Mouse (Mus musculus) myocyte (in vitro differentiated cells): ENCODE measurements around the gene Asb2. TPM values are rescaled to one million over a fixed set of nuclear protein-coding genes. Genes with fewer than 3 reads are reported as not detected.

Experiments
- H3K27me3 ChIP-seq: one replicate; pipeline ENCODE4 v1.6.1; 2011; ENCODE audit not compliant: control insufficient read depth, insufficient read depth, insufficient read length
- H3K36me3 ChIP-seq: one replicate; pipeline ENCODE4 v1.6.1; 2011; ENCODE audit not compliant: control insufficient read depth, insufficient read depth
- H3K4me2 ChIP-seq: one replicate; pipeline ENCODE4 v1.6.1; 2011; ENCODE audit warnings: low read depth, control low read depth
- H3K4me3 ChIP-seq: one replicate; pipeline ENCODE4 v1.5.1; 2011; ENCODE audit warnings: mild to moderate bottlenecking, control low read depth, moderate library complexity
- H3K79me2 ChIP-seq: one replicate; pipeline ENCODE4 v1.6.1; 2011; ENCODE audit not compliant: control insufficient read depth, insufficient read depth
- H3ac ChIP-seq: one replicate; pipeline ENCODE4 v1.6.1; 2011; ENCODE audit not compliant: control insufficient read depth, insufficient read length
- CEBPB ChIP-seq: IDR thresholded peaks from 2 replicates; pipeline ENCODE4 v1.6.1; 2011; ENCODE audit warnings: mild to moderate bottlenecking, moderate library complexity; ENCODE audit not compliant: poor library complexity, insufficient read depth, severe bottlenecking
- E2F4 ChIP-seq: IDR thresholded peaks from one replicate; pipeline ENCODE4 v1.6.1; 2011; ENCODE audit warnings: mild to moderate bottlenecking, control low read depth, moderate library complexity; ENCODE audit not compliant: insufficient read depth
- MAX ChIP-seq: IDR thresholded peaks from one replicate; pipeline ENCODE4 v1.6.1; 2011; ENCODE audit warnings: low read depth, mild to moderate bottlenecking, control low read depth
- MYOD1 ChIP-seq, 3 experiments: IDR thresholded peaks; one replicate each; pipeline ENCODE4 v1.6.1; 2011; ENCODE audit warnings: control low read depth in 2 of 3, low read depth in 2 of 3, mild to moderate bottlenecking in 2 of 3, moderate library complexity in 1 of 3; ENCODE audit not compliant: insufficient read length in 2 of 3, control insufficient read depth in 1 of 3
- MYOG ChIP-seq, 3 experiments: IDR thresholded peaks; one replicate each; pipeline ENCODE4 v1.6.1; 2011; ENCODE audit warnings: control low read depth in 2 of 3, low read depth in 2 of 3, mild to moderate bottlenecking in 2 of 3; ENCODE audit not compliant: insufficient read length in 2 of 3, control insufficient read depth in 1 of 3, insufficient read depth in 1 of 3
- POLR2A ChIP-seq: IDR thresholded peaks from one replicate; pipeline ENCODE4 v1.6.1; 2011; ENCODE audit warnings: low read depth, mild to moderate bottlenecking, control low read depth, moderate library complexity; ENCODE audit not compliant: insufficient read length
- POLR2AphosphoS2 ChIP-seq: IDR thresholded peaks from one replicate; pipeline ENCODE4 v1.6.1; 2011; ENCODE audit warnings: low read depth, control low read depth; ENCODE audit not compliant: insufficient read length
- REST ChIP-seq: IDR thresholded peaks from one replicate; pipeline ENCODE4 v1.6.1; 2011; ENCODE audit warnings: mild to moderate bottlenecking, control low read depth, moderate library complexity; ENCODE audit not compliant: insufficient read depth, insufficient read length
- SRF ChIP-seq: IDR thresholded peaks from one replicate; pipeline ENCODE4 v1.6.1; 2011; ENCODE audit warnings: low read depth; ENCODE audit not compliant: control insufficient read depth, insufficient read length
- TCF12 ChIP-seq: IDR thresholded peaks from one replicate; pipeline ENCODE4 v1.6.1; 2011; ENCODE audit warnings: mild to moderate bottlenecking, control low read depth; ENCODE audit not compliant: poor library complexity, insufficient read depth, severe bottlenecking
- TCF3 ChIP-seq: IDR thresholded peaks from one replicate; pipeline ENCODE4 v1.6.1; 2011; ENCODE audit warnings: low read depth, control low read depth; ENCODE audit not compliant: insufficient read length
- USF1 ChIP-seq: IDR thresholded peaks from one replicate; pipeline ENCODE4 v1.6.1; 2011; ENCODE audit warnings: low read depth, mild to moderate bottlenecking, control low read depth, moderate library complexity
- polyA plus RNA-seq: library from polyadenylated mRNA; unstranded; fragments of >200 nt; fragmentation: generic; extraction: Trizol; gene quantifications from one replicate; pipeline ENCODE4 v1.2.1, GENCODE M21; 2012; ENCODE audit warnings: missing spikeins

Asb2 gene
- polyA plus RNA-seq, 1 experiment, result 27.8 TPM

- Histone ChIP-seq H3K79me2 (no peaks in the 10 kb centered on the region), H3K27me3 (peaks cover 4% of the 10 kb centered on the region), H3K4me2 (no peak overlapping the region), H3ac (no peak overlapping the region), H3K4me3 (no peak overlapping the region), H3K36me3 (no peaks in the 10 kb centered on the region)
- TF ChIP-seq CEBPB (no peak), MAX (no peak), MYOD1 (IDR thresholded peaks at IDR 0.05; ENCODE audit: control insufficient read depth in 1 of 3, insufficient read length in 2 of 3, low read depth in 2 of 3) (peak in 2 of 3 experiments; percentile 57 to 69), POLR2AphosphoS2 (no peak), TCF3 (peak; percentile 14), E2F4 (no peak), USF1 (no peak), SRF (no peak), POLR2A (no peak), TCF12 (no peak), MYOG (IDR thresholded peaks at IDR 0.05; ENCODE audit: control insufficient read depth in 1 of 3, insufficient read depth in 1 of 3, insufficient read length in 2 of 3, low read depth in 2 of 3) (peak in 2 of 3 experiments; percentile 53 to 67), REST (no peak)
Measured at GRCm38 (mm10) chr12:103368777-103369176, 13.0 kb upstream of the Asb2 start.

DNA sequence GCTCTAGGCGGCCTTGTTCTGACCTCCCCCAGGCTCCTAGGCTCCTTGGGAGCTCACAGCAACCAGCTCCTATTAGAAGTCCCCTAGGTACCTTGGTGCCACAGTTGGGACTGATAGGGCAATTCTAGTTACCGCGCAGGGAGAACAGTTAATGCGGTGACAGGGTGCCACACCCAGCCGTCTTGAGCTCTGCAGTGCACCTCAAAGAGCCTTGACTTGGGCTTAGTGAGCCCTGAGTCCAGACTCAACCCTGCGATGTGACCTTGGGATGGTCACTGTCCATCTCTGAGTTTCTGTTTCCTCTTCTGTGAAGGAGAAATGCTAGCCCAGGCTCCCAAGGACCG lies 12.5 kb upstream of the Asb2 start:
- Histone ChIP-seq H3ac (no peak overlapping the region), H3K4me2 (no peak overlapping the region), H3K4me3 (no peak overlapping the region), H3K79me2 (no peaks in the 10 kb centered on the region), H3K36me3 (no peaks in the 10 kb centered on the region), H3K27me3 (peaks cover 4% of the 10 kb centered on the region)
- TF ChIP-seq POLR2A (no peak), USF1 (no peak), MYOG (IDR thresholded peaks at IDR 0.05; ENCODE audit: control insufficient read depth in 1 of 3, insufficient read depth in 1 of 3, insufficient read length in 2 of 3, low read depth in 2 of 3) (no peak), E2F4 (no peak), SRF (no peak)

- H3K79me2 ChIP-seq, result no peaks in the 10 kb centered on the region
- no peaks in the 10 kb centered on the region for H3K27me3 ChIP-seq
- no peak overlapping the region for H3K4me3 ChIP-seq
- no peak overlapping the region for H3ac ChIP-seq
- no peak for TF ChIP-seq SRF
- peak; percentile 72 for TF ChIP-seq USF1
- TF ChIP-seq E2F4, result no peak
- no peak for TF ChIP-seq REST
- TF ChIP-seq CEBPB, result no peak
- no peaks in the 10 kb centered on the region for H3K36me3 ChIP-seq
- peak overlapping the region; percentile 33 for H3K4me2 ChIP-seq
Measured at GRCm38 (mm10) chr12:103367620-103368325, 12.0 kb upstream of the Asb2 start.

- TF ChIP-seq SRF, result no peak
- no peak for TF ChIP-seq CEBPB
- no peak for TF ChIP-seq POLR2AphosphoS2
- TF ChIP-seq REST, result no peak
- no peak for TF ChIP-seq USF1
- TF ChIP-seq MAX, result no peak
- no peak for TF ChIP-seq POLR2A
- TF ChIP-seq MYOD1 (IDR thresholded peaks at IDR 0.05; ENCODE audit: control insufficient read depth in 1 of 3, insufficient read length in 2 of 3, low read depth in 2 of 3), result no peak
- no peak for TF ChIP-seq TCF12
- TF ChIP-seq MYOG (IDR thresholded peaks at IDR 0.05; ENCODE audit: control insufficient read depth in 1 of 3, insufficient read depth in 1 of 3, insufficient read length in 2 of 3, low read depth in 2 of 3), result no peak
- TF ChIP-seq E2F4, result no peak
- no peak for TF ChIP-seq TCF3
Measured at GRCm38 (mm10) chr12:103367171-103367570, 11.4 kb upstream of the Asb2 start.

DNA sequence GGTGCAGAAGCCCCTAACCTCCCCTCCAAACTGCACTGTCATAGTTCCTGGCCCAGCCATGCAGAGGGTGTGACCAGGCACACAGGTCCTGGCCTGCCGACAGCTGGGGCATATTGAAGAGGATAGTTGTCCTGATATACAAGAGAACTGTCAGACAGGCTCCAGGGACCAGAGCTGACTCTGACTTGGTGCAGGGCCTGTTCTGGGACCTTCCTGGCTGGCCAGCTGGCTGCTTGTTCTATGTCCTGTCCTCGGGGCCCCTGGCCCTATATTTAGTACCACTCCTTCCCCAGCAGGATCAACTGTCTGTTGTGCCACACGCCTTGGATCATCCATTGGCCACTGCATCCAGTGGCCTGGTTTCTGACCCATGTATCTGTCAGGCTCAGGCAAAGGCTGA lies 6.5 kb upstream of the Asb2 start:
- Histone ChIP-seq H3K36me3 (no peaks in the 10 kb centered on the region), H3K4me3 (no peak overlapping the region), H3K27me3 (no peaks in the 10 kb centered on the region), H3ac (no peak overlapping the region), H3K4me2 (no peak overlapping the region), H3K79me2 (no peaks in the 10 kb centered on the region)
- TF ChIP-seq E2F4 (no peak), MYOG (IDR thresholded peaks at IDR 0.05; ENCODE audit: control insufficient read depth in 1 of 3, insufficient read depth in 1 of 3, insufficient read length in 2 of 3, low read depth in 2 of 3) (peak in 1 of 3 experiments; percentile 39)

More at GRCm38 (mm10) chr12:103367171-103367570, 11.4 kb upstream of the Asb2 start:
- H3K4me2 ChIP-seq, result no peak overlapping the region
- H3K79me2 ChIP-seq, result no peaks in the 10 kb centered on the region
- H3ac ChIP-seq, result no peak overlapping the region
- H3K36me3 ChIP-seq, result no peaks in the 10 kb centered on the region
- H3K4me3 ChIP-seq, result no peak overlapping the region
- H3K27me3 ChIP-seq, result no peaks in the 10 kb centered on the region
